Mouse (Mus musculus) limb, embryonic 14.5 days (tissue): ENCODE data around the gene Lhpp. TPM values are rescaled to one million over a fixed set of nuclear protein-coding genes. Genes with fewer than 3 reads are reported as not detected.

Experiments
- ATAC-seq: fragments of 200-750 bp; cut with Nextera tagmentation; 2 replicates; pipeline ENCODE4 v1.8.0; 2017; ENCODE audit warnings: low read depth, moderate number of reproducible peaks, moderate TSS enrichment; ENCODE audit not compliant: low FRiP score
- DNase-seq: peaks from one replicate; pipeline ENCODE4 v3.0.0-alpha.2; 2015; ENCODE audit warnings: low spot score
- H3K27ac ChIP-seq: fragments of 300-500 bp; sonication (generic); replicated peaks from 2 replicates; pipeline ENCODE4 v1.5.1; 2014; ENCODE audit warnings: low read depth, mild to moderate bottlenecking, low read length, moderate library complexity, mixed read lengths
- H3K27me3 ChIP-seq: fragments of 300-500 bp; sonication (generic); 2 replicates; pipeline ENCODE4 v1.6.1; 2014; ENCODE audit warnings: low read length, mixed read lengths; ENCODE audit not compliant: control insufficient read depth, insufficient read depth
- H3K36me3 ChIP-seq: fragments of 300-500 bp; sonication (generic); 2 replicates; pipeline ENCODE4 v1.6.1; 2014; ENCODE audit warnings: mild to moderate bottlenecking, low read length, moderate library complexity, mixed read lengths; ENCODE audit not compliant: control insufficient read depth, insufficient read depth
- H3K4me1 ChIP-seq: fragments of 300-500 bp; sonication (generic); 2 replicates; pipeline ENCODE4 v1.6.1; 2014; ENCODE audit warnings: antibody characterized with exemption, low read length, mixed read lengths; ENCODE audit not compliant: control insufficient read depth, insufficient read depth
- H3K4me2 ChIP-seq: fragments of 300-500 bp; sonication (generic); replicated peaks from 2 replicates; pipeline ENCODE4 v1.6.1; 2014; ENCODE audit warnings: low read depth, mild to moderate bottlenecking, low read length, moderate library complexity; ENCODE audit not compliant: severe bottlenecking
- H3K4me3 ChIP-seq: fragments of 300-500 bp; sonication (generic); replicated peaks from 2 replicates; pipeline ENCODE4 v1.5.1; 2014; ENCODE audit warnings: low read length
- H3K9ac ChIP-seq: fragments of 300-500 bp; sonication (generic); 2 replicates; pipeline ENCODE4 v1.6.1; 2014; ENCODE audit warnings: mild to moderate bottlenecking, low read depth, low read length, moderate library complexity; ENCODE audit not compliant: severe bottlenecking
- H3K9me3 ChIP-seq: fragments of 300-500 bp; sonication (generic); 2 replicates; pipeline ENCODE4 v1.6.1; 2016; ENCODE audit warnings: low read length; ENCODE audit not compliant: control insufficient read depth
- POLR2A ChIP-seq: fragments of 200-500 bp; IDR thresholded peaks from 2 replicates; pipeline ENCODE4 v1.8.0; 2012; ENCODE audit warnings: inconsistent platforms, mild to moderate bottlenecking, moderate library complexity, borderline replicate concordance; ENCODE audit not compliant: insufficient read depth, insufficient read length; ENCODE audit errors: extremely low read depth
- WGBS: fragments of 180-500 bp; shearing (Covaris S2); extraction: QIAGEN DNeasy Blood & Tissue Kit; methylation state at CpG from one replicate; pipeline ENCODE4 v1.1.7; 2014; 5-methylcytosine and 5-hydroxymethylcytosine counted together
- polyA plus RNA-seq, 2 experiments: library from polyadenylated mRNA; depleted of rRNA in 1 of 2; stranded (reverse) in 1 of 2; unstranded in 1 of 2; fragments of >200 nt; fragmentation: Nextera tagmentation in 1 of 2; extraction: Ambion mirVana in 1 of 2; gene quantifications; 2 replicates each; pipeline versions ENCODE4 v1.2.1 to v1.2.3; 2012 to 2014

Lhpp gene
- polyA plus RNA-seq, 2 experiments: 20.9 to 22.5 TPM

GRCm38 (mm10) chr7:132670863-132671165, 60.4 kb downstream of the Lhpp start:
- H3K4me3 ChIP-seq: no peak overlapping the region
- 86% methylated on average over 3 of the region's 3 CpGs for WGBS
- H3K9me3 ChIP-seq: no peaks in the 10 kb centered on the region
- no peaks in the 10 kb centered on the region for H3K4me1 ChIP-seq
- H3K36me3 ChIP-seq: no peaks in the 10 kb centered on the region
- ATAC-seq: no peak
- no peak overlapping the region for H3K4me2 ChIP-seq
- no peaks in the 10 kb centered on the region for H3K27me3 ChIP-seq
- DNase-seq: no peak
- H3K9ac ChIP-seq: no peak overlapping the region
- no peak overlapping the region for H3K27ac ChIP-seq
- no peak for TF ChIP-seq POLR2A

GRCm38 (mm10) chr7:132672481-132672959, 62.1 kb downstream of the Lhpp start:
- DNase-seq (peak; percentile 61), ATAC-seq (peak; percentile 84)
- H3K9me3 ChIP-seq: no peaks in the 10 kb centered on the region
- no peak overlapping the region for H3K4me2 ChIP-seq
- no peaks in the 10 kb centered on the region for H3K36me3 ChIP-seq
- no peak overlapping the region for H3K27ac ChIP-seq
- 64% methylated on average over 7 of the region's 7 CpGs for WGBS
- H3K4me3 ChIP-seq: no peak overlapping the region
- no peaks in the 10 kb centered on the region for H3K4me1 ChIP-seq
- no peak for TF ChIP-seq POLR2A
- no peak overlapping the region for H3K9ac ChIP-seq
- H3K27me3 ChIP-seq: no peaks in the 10 kb centered on the region

GRCm38 (mm10) chr7:132673931-132674755, 63.7 kb downstream of the Lhpp start:
- Histone ChIP-seq H3K36me3 (no peaks in the 10 kb centered on the region), H3K4me2 (no peak overlapping the region), H3K27ac (no peak overlapping the region), H3K9me3 (no peaks in the 10 kb centered on the region), H3K9ac (no peak overlapping the region), H3K4me3 (no peak overlapping the region), H3K27me3 (no peaks in the 10 kb centered on the region), H3K4me1 (no peaks in the 10 kb centered on the region)
- no peak for TF ChIP-seq POLR2A
- WGBS: 64% methylated on average over 17 of the region's 17 CpGs
- ATAC-seq: peak; percentile 74
- peak; percentile 37 for DNase-seq

GRCm38 (mm10) chr7:132675922-132676321, 65.5 kb downstream of the Lhpp start:
- Histone ChIP-seq H3K9ac (no peak overlapping the region), H3K36me3 (no peaks in the 10 kb centered on the region), H3K4me3 (no peak overlapping the region), H3K4me1 (no peaks in the 10 kb centered on the region), H3K27ac (no peak overlapping the region), H3K27me3 (no peaks in the 10 kb centered on the region), H3K4me2 (no peak overlapping the region), H3K9me3 (no peaks in the 10 kb centered on the region)
- ATAC-seq: no peak
- 96% methylated on average over 2 of the region's 2 CpGs for WGBS
- TF ChIP-seq POLR2A: no peak
- DNase-seq: no peak

- ATAC-seq (no peak), DNase-seq (no peak)
- 0 out of 2 replicates have a peak, but pooled peaks cover 6% of the 10 kb centered on the region for H3K4me1 ChIP-seq
- no peak overlapping the region for H3K27ac ChIP-seq
- H3K4me3 ChIP-seq: no peak overlapping the region
- H3K27me3 ChIP-seq: no peaks in the 10 kb centered on the region
- TF ChIP-seq POLR2A: no peak
- no peak overlapping the region for H3K9ac ChIP-seq
- H3K9me3 ChIP-seq: no peaks in the 10 kb centered on the region
- no peaks in the 10 kb centered on the region for H3K36me3 ChIP-seq
- H3K4me2 ChIP-seq: no peak overlapping the region
- WGBS: 73% methylated on average over 4 of the region's 4 CpGs
Observed at GRCm38 (mm10) chr7:132679117-132679516, 68.7 kb downstream of the Lhpp start.
